Mouse (Mus musculus) limb, embryonic 14.5 days (tissue): ENCODE data around the gene Helb. TPM values are rescaled to one million over a fixed set of nuclear protein-coding genes. Genes with fewer than 3 reads are reported as not detected.

Experiments used
- ATAC-seq: fragments of 200-750 bp; cut with Nextera tagmentation; 2 replicates; pipeline ENCODE4 v1.8.0; 2017; ENCODE audit warnings: low read depth, moderate number of reproducible peaks, moderate TSS enrichment; ENCODE audit not compliant: low FRiP score
- DNase-seq: peaks from one replicate; pipeline ENCODE4 v3.0.0-alpha.2; 2015; ENCODE audit warnings: low spot score
- H3K27ac ChIP-seq: fragments of 300-500 bp; sonication (generic); replicated peaks from 2 replicates; pipeline ENCODE4 v1.5.1; 2014; ENCODE audit warnings: low read depth, mild to moderate bottlenecking, low read length, moderate library complexity, mixed read lengths
- H3K27me3 ChIP-seq: fragments of 300-500 bp; sonication (generic); 2 replicates; pipeline ENCODE4 v1.6.1; 2014; ENCODE audit warnings: low read length, mixed read lengths; ENCODE audit not compliant: control insufficient read depth, insufficient read depth
- H3K36me3 ChIP-seq: fragments of 300-500 bp; sonication (generic); 2 replicates; pipeline ENCODE4 v1.6.1; 2014; ENCODE audit warnings: mild to moderate bottlenecking, low read length, moderate library complexity, mixed read lengths; ENCODE audit not compliant: control insufficient read depth, insufficient read depth
- H3K4me1 ChIP-seq: fragments of 300-500 bp; sonication (generic); 2 replicates; pipeline ENCODE4 v1.6.1; 2014; ENCODE audit warnings: antibody characterized with exemption, low read length, mixed read lengths; ENCODE audit not compliant: control insufficient read depth, insufficient read depth
- H3K4me2 ChIP-seq: fragments of 300-500 bp; sonication (generic); replicated peaks from 2 replicates; pipeline ENCODE4 v1.6.1; 2014; ENCODE audit warnings: low read depth, mild to moderate bottlenecking, low read length, moderate library complexity; ENCODE audit not compliant: severe bottlenecking
- H3K4me3 ChIP-seq: fragments of 300-500 bp; sonication (generic); replicated peaks from 2 replicates; pipeline ENCODE4 v1.5.1; 2014; ENCODE audit warnings: low read length
- H3K9ac ChIP-seq: fragments of 300-500 bp; sonication (generic); 2 replicates; pipeline ENCODE4 v1.6.1; 2014; ENCODE audit warnings: mild to moderate bottlenecking, low read depth, low read length, moderate library complexity; ENCODE audit not compliant: severe bottlenecking
- H3K9me3 ChIP-seq: fragments of 300-500 bp; sonication (generic); 2 replicates; pipeline ENCODE4 v1.6.1; 2016; ENCODE audit warnings: low read length; ENCODE audit not compliant: control insufficient read depth
- POLR2A ChIP-seq: fragments of 200-500 bp; IDR thresholded peaks from 2 replicates; pipeline ENCODE4 v1.8.0; 2012; ENCODE audit warnings: inconsistent platforms, mild to moderate bottlenecking, moderate library complexity, borderline replicate concordance; ENCODE audit not compliant: insufficient read depth, insufficient read length; ENCODE audit errors: extremely low read depth
- WGBS: fragments of 180-500 bp; shearing (Covaris S2); extraction: QIAGEN DNeasy Blood & Tissue Kit; methylation state at CpG from one replicate; pipeline ENCODE4 v1.1.7; 2014; 5-methylcytosine and 5-hydroxymethylcytosine counted together
- polyA plus RNA-seq, 2 experiments: library from polyadenylated mRNA; depleted of rRNA in 1 of 2; stranded (reverse) in 1 of 2; unstranded in 1 of 2; fragments of >200 nt; fragmentation: Nextera tagmentation in 1 of 2; extraction: Ambion mirVana in 1 of 2; gene quantifications; 2 replicates each; pipeline versions ENCODE4 v1.2.1 to v1.2.3; 2012 to 2014

Gene Helb
- polyA plus RNA-seq, 2 experiments, result 6.1 to 11.0 TPM

- 60% methylated on average over 9 of the region's 9 CpGs for WGBS
- ATAC-seq (no peak), DNase-seq (no peak)
- no peaks in the 10 kb centered on the region for H3K36me3 ChIP-seq
- no peaks in the 10 kb centered on the region for H3K27me3 ChIP-seq
- no peak for TF ChIP-seq POLR2A
- no peaks in the 10 kb centered on the region for H3K4me1 ChIP-seq
- no peaks in the 10 kb centered on the region for H3K9me3 ChIP-seq
- H3K4me2 ChIP-seq, result 0 out of 2 replicates have a peak overlapping the region, but pooled peaks have one; percentile 5
- no peak overlapping the region for H3K4me3 ChIP-seq
- H3K9ac ChIP-seq, result no peak overlapping the region
- no peak overlapping the region for H3K27ac ChIP-seq
Measured at GRCm38 (mm10) chr10:120033866-120034265, 78.9 kb downstream of the Helb start.

Other genes with a start within 250 kb of the Helb start
- 84.1 and 103 TPM in 2 replicates for gene Tmbim4, start 88.6 kb upstream of the Helb start, polyA plus RNA-seq (2012; rRNA removed)
- gene Tmbim4, start 88.6 kb upstream of the Helb start, polyA plus RNA-seq (2014; fragmentation: Nextera tagmentation; extraction: Ambion mirVana), result 94.1 and 106 TPM in 2 replicates
- gene Irak3, start 89.1 kb upstream of the Helb start, polyA plus RNA-seq (2012; rRNA removed), result 1.9 and 2.5 TPM in 2 replicates
- gene Irak3, start 89.1 kb upstream of the Helb start, polyA plus RNA-seq (2014; fragmentation: Nextera tagmentation; extraction: Ambion mirVana), result 3.2 and 3.4 TPM in 2 replicates
- 16.7 and 34.6 TPM in 2 replicates for gene Llph, start 114.1 kb upstream of the Helb start, polyA plus RNA-seq (2012; rRNA removed)
- gene Llph, start 114.1 kb upstream of the Helb start, polyA plus RNA-seq (2014; fragmentation: Nextera tagmentation; extraction: Ambion mirVana), result 46.0 and 50.9 TPM in 2 replicates